Mouse (Mus musculus): ENCODE measurements at regions not wholly inside any gene's neighbourhood (a gene's known extent, or its start where the extent isn't known, plus 50 kb on each side); places are given as distances from the start of the nearest gene placed in this dataset.
A peak's percentile ranks its signal among the peaks of the same experiment; 100 is the strongest.
"Not testable (repeated sequence)": the region's sequence is repeated elsewhere in the genome, so short reads cannot be mapped to it uniquely, and the experiment has no call there.

DNA sequence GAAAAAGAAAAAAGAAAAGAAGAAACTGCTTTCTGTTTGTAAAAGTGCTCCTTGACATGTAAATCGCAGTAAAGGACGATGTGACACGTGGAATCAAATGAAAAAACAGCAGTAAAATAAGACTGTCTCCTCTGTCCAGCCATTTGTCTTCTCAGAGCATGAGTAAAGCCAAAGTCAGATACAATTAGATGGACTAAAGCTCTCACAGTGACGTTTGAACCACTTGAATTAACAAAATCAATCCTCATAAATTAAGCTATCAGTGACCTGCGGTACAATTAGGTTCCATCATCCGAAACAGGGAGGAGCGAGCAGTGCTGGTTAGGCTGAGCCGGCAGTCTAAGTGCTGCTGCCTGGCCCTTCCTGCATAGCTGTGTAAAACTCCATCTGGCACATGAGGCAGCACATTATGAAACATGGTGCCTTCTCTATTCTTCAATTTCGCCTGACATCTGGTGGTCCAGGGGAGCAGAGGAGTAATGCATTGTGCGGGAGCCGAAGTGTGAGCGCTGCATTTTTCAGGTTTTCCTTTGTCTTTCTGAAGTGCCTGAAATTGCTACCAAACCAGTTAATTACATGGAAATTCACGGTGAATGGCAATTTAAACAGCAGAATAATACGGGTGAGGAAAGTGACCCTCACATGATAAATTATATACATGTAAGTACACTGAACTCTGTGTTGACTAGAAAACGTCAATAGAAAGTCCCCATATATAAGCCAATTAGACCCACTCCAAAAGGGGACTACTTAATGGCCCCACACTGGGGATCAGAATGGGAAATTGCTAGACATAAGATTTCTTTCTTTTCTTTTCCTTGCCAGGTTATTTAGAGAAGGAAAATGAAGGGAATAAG is 118.1 kb downstream of the Mmrn1 start:
- peak; percentile 28 for DNase-seq

DNA sequence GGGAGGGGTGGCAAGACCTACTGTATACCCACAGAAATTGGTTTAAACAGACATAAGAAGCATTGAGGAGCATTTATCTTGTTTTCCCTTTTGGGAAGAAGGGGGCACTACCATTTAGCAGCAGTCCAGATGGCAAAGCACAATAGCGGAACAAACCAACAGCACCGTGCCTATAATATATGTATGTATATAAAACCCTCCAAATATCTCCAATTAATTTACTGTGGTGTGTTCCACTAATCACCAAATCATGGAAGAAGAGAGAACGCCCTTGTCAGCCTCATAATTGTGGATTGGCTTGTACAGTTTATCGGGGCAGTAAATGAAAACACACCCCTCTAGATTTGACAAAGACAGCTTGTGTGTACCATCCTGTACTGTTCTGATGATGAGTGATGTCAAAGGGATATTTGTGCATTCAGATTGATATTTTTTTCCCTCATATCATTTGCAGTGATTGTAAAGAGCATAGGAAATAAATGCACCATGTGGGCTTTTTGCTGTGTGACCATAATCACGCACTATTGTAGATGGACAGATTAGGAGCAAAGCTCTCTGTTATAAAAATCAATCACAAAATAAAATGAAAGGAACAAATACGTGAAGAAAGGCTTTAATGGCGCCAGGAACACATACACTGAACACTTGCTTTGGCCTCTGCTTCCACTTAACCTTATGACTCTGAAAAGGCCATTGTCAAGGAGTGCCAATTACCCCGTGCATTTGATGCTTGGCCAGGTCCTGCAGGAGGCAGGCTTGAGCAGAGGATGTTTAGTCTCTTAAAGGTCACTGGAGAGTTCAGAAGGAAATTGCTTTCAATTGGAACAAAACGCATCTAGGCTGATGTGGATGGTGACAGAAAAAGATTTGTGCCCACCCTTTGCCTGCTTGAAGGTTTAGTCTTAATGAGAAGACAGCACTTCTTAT is 119.0 kb downstream of the Mmrn1 start:
- no peak for DNase-seq

DNA sequence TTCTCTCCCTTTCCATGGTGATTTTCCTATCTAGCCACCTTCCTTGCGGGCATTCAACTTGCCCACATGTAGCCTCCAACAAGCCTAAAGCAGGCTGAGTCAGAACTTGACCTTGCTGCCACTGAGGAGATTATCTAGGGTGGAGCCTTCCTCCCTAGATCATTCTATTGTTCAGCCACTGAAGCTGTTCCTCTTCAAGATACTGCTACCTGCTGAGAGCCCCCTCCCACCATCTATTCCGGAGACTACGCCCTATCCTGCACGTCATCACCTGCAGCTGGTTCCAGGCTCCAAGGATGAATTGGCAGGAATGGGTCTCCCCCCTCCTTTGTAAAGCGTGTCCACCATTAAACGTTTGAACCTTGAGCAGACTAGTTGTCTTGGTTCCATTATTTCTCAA is 122.9 kb downstream of the Mmrn1 start:
- DNase-seq, result not testable (repeated sequence)

DNA sequence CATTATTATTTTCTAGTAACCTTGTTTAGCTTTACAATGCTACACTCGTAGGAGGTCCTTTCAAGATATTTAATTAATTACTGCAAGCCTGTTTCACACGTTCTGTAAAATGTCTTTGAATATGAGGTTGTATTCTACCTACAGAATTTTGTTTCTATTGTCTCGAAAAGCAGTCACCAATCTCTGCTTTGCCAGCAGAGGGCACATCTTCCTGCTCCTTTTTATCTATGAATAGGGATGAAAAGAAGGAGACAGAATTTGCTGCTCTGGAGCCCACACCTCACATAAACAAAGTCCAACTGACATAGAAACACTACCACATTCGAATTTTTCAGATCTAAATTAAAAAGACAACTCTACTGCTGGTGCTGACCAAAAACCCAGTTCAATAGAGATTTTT is 117.0 kb upstream of the Ccser1 start:
- DNase-seq, result peak; percentile 17

DNA sequence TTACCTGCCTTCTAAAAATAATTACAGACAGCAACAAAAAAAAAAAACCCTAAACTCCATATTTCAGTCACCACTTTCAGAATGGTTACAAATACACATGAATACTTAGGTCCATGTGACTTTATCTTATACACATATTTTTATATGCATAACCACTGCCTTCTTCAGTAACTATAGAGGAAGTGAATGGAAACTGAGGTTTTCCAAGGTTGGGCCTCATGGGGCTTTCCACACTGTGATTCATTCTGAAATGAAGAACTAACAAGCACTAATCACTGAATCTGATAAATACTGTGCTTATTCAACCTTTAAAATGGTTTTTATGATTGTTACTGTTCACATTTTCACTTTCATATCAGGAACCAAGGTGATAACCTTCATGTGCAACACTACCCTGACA is 114.4 kb upstream of the Ccser1 start:
- DNase-seq, result no peak

DNA sequence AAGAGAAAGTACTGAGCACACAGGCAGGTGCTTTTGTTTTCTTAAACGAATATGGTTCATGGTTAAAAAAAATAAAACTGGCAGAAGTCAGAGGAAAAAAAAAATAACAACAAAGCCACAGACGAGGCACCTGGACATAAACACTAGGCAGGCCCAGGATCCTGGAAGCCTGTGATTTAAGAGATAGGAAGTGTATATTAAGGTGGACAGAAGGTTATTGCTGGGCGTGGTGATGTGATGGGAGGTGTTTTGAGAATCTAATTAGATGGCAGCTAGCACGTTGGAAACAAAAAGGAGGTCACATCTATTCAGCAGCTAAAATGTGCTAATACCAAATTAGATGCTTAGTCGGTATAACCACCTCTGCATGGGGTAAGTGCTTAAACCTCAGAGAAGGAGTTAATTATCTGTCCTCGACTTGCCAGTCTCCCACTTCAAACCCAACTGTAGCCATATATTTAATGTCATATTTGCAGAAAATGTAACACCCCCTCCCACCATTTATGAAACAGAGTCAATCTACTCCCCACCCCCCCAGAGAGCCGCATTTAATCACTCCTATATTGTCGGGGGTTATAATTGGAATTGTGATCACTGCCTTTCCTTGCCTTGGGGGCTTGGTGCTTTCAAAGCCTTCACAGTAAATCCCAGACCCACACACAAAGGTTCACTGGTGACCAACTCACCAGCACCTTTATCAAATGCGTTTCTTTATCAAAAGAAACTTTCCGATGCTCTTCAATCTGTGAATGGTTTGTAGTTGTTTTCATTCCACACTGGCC is 113.4 kb upstream of the Ccser1 start:
- no peak for DNase-seq

DNA sequence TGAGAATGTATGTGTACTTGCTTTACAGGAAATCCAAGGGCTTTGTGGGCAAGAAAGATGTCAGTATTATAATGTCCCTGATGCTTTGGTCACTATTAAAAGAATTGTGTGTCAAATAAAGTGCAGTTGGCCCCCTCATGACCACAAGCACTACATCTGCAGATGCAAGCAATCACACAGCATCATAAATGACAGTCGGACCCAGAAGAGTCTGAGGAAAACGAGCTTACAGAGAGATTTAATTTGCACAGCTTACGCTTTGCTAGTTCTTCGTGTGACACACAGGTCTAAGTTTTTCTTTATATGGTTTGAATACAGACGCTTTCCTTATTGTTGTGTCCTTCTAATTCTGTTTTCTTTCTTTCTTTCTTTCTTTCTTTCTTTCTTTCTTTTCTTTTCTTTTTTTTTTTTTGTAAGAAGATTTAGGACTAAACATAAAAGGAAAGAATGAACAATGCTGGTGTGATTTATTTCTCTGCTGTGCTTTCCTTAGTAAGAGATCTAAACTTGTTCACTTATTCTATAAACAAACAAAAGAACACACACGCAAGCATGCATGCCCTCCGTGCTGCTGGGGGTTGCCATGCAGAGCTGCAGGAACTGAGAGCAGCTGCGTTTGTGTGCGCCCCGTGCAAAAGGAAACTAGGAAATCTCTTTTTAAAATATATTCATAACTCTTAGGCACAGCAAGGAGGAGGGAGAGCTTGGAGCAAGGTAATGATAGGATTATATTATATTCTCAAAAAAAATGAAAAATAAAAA is 112.6 kb upstream of the Ccser1 start:
- no peak for DNase-seq

DNA sequence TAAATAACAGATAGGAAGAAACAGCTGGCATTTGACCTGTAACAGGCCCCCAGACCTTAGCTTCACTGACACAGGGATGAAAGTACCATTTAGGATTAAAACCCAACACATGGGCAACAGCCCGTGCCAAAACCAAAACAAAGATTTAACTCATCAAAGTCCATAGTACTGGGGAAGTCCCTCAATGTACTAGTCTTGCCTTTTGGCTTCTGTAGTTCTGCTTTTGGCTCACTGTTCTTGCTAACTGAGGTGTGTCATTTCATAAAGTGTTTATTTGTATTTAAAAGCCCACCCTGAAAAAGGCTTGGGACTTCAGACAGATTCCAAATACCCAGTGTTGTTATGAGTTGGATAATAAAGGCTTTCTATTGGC is 112.0 kb upstream of the Ccser1 start:
- DNase-seq, result no peak

DNA sequence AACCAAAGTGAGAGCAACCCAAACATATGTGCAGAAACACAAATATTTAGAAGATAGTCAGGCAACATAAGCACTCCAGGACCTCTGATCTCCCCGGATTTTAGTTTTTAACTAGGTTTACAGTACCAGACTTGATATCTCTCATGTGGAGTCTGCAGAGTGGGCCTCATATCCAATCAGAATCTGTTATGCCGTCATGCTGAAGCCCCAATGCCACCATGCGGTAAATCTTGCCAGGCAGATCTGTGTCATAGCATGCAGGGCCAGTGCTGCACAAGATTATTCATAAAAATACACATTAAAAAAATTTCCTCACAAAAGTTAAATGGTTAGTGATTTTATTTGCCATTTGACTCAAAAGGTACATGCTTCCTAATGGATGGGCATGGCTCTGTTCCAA is 106.9 kb upstream of the Ccser1 start:
- DNase-seq, result no peak

DNA sequence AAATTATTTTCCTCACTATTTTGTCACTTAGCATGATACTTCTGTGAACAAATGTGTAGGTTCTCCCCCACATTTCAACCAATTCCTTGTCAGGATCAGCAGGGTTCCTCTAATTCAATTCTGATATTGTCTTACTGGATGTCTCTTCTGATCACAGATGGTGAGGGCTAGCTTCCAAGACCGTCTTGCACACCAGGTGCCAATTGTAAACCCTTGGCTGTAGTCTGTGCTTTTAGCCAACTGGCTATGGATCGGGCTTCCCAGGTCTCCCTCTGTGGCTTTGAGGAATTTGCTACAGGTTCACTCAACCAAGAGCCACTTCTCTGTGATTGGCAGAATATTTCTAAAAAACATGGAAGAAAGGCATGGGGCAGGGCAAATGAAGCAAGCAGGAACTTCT is 106.3 kb upstream of the Ccser1 start:
- no peak for DNase-seq

DNA sequence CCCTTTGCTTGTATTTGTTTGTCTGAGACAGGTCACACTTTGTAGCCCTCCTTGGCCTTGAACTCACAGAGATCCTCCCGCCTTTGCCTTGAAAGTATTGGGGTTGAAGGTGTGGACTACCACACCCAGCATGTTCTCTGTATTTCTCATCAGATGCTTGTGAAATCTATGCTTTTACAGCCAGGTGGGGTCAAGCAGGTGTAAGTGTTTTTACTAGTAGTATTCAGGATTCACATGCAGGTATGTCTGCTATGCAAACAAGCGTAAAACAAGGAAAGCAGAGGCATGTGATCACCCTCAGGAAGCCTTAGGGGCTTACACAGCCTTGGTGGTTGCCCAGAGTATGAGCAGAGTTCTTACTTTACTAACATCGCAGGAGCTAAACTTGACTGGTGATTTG is 105.4 kb upstream of the Ccser1 start:
- no peak for DNase-seq

DNA sequence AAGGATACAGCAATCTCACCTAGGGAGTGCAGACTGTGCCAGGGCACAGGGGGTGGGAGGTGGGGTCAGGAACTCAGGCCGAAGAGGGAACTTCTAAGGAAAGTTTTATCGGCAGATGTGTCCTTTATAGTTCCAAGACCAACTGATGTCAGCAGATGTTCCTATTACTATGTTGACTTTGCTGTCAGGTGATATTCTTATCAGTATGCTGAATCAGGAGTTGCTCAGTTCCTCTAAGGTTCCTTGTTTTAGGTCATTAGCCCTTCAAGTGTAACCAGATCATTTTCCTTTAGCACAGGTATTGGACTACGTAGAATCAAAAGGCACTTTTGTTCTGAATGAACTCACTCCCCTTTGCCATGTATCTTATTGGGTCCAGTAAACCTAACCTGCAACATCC is 101.6 kb upstream of the Ccser1 start:
- DNase-seq, result no peak

DNA sequence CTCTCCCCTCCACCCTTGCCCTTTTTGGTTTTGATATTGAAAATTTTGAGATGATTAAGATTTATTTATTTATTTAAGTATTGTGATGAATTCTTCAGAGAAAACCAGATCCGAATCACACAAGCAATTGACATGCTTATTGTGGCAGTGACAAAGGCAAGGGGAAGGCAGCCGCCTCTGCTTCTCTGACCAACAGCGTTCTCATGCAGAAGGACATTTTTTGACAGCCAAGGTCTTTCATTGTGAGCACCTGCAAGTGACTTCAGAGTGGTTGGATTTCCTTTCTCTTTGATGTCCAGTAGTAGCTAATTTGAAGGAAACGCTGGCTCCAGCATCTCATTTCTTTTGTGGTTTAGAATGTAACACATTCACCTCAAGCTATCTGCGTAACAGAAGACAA is 99.5 kb upstream of the Ccser1 start:
- no peak for DNase-seq

DNA sequence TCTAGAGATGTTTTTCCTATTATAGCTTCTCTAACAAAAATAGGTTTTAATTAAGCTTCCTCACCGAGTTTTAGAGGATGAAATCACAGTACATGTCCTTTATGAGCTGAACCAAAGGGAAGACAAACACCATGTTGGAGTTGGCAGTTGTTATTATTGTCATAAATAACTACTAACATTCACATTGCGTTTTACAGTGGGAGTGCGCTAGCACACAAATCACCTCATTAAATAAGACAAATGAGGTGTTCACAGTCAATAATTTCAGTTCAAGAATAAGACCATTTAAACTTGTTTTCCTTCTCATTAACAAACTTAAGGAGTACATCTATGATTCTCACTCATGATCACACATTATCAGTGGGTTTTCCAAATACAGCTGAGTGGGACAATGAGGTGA is 96.8 kb upstream of the Ccser1 start:
- no peak for DNase-seq

DNA sequence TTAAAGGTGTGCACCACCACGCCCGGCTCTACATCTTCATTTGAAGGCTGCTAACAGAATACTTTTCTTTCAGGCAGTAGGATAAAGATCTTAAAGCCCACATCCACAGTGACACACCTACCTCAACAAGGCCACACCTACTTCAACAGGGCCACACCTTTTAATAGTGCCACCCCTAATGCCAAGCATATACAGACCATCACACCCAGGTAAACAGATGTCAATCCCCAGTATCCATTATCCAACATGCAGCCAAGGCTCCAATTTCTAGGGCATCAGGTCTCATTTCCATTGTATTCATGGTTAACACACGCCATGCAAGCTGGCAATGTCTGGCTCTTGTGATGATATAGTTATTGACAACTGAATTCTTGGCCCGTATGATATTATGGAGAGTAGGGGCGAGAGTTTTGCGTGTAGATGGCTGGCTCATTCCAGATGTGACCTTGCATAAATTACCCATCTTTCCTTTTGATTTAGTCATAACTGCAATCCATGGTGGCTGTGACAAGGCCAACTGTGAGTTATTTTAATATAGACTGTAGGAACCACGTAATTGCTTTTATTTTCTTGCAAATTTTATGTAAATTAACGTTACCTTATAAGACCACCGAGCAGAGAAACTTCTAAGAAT is 80.7 kb upstream of the Ccser1 start:
- DNase-seq, result no peak

DNA sequence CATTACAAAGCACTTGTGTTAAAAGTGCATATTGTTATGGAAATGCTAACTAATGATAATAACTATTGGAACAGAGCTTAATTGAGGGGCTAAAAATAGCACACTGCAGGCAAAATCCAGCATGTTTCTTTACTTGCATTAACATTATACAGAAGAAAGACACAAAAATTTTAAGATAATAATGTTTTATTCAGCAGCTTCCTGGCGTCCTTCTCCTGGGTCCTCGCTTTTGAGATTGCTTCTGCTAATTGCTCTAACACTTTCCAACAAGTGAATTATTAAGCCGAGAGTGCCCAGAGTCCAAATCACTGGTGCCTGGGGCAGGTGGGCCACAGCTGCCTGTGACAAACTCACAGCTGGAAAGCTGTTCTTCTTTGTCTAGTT is 80.2 kb upstream of the Ccser1 start:
- DNase-seq, result no peak

DNA sequence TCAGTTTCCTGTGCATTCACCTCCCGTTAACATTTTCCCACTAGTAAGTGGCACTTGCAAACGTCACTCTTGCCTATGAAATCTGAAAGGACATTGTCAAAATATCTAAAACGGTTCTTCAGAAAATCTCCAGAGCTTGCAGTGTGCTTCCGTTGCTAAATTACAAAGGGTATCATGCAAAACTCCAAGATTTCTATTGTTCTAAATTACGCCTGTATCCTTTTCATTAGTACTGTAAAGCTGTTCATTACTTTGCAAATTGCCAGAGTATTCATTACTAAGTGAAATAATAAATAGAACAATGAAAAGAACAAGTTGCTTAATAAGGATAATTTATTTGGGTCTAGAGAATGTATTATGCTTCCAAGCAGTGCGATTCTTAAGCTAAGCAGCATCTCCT is 78.2 kb upstream of the Ccser1 start:
- DNase-seq, result no peak

DNA sequence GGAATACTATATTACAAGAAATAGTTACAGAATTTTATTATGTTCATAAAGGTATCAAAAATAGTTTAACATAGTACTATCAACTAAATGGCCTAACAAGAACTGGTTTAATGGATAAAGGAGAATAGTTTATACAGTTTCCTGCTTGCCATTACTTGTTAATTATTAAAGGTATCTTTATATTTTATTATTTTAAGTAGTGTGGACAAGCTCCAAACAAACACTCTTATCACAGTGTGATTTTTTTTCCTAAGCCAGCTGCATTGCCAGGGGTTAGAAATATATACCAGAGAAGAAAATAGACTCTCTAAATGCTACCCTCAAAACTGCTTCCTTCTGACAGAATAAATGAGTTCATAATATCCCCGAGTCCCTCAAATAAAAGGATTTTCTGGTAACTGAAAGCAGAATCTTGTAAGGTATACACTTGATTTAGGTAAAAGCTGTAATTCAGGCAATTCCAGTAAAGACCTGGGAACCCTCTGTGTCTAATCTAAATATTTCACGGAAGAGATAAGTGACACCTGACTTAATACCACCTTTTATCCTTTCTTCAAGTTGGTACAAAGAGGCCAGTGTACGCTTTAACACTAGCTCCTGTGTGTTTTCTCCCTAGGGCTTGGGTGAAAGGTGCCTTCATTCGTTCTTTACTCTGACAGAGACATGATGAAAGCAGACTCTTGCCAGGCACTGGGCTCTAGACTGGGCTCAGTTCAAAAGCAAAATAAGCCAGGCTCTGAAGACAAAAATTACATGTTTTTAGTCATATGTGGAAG is 76.5 kb upstream of the Ccser1 start:
- no peak for DNase-seq

DNA sequence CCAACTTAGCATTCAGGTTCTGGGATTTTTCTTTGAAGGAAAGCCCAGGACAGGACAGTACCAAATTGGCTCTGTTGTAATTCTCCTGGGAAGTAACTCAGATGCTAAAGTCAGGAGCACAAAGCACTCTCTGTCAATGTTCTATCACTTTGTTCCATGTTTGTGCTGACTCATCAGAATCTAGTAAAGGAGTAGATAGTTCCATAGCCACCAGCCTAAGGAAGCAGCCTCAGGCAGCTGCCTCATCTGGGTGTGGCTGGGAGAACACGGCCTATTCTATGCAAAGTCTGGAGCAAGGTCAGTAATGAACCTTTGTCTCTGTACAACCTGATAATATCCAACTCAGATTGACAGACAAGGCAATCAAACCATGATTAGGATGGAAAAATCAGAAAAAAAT is 64.9 kb upstream of the Ccser1 start:
- DNase-seq, result no peak

DNA sequence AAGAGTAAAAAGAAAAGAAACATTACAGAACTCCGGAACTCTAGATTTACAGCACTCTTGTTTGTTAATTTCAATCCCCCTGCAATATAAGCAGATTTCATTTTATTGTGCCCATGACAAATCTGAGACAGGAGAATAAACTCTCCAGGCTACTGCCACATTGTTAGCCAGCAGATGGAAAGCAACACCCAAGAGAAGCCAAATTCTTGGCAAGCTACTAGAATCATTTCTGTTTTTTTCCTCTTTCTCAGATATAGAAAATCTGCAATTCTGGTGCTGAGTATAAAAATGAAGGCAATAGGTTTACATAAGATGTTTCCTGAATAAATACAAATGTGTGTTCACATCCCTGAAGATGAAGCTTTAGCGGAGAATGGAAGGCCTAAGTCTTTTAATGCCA is 60.5 kb upstream of the Ccser1 start:
- no peak for DNase-seq

DNA sequence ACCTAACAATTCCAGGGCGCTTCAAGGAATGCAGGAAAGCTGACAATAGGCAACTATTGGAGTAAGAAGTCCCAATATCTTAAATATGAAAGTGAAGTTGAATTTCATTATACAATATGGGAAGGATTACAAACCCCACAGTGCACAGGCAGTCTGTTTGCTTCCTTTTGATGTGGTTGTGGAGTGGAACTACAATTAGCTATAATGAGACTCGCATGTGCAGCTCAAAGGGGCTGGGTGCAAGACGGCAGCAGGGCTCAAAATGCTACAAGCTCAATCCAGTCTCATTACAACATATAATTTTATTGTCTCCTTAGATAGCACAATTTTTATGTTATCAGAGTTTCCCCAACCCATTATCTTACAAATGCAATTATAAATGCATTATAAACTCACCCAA is 54.7 kb upstream of the Ccser1 start:
- no peak for DNase-seq

Data from right cerebral cortex, postnatal 25 days (tissue).